Mouse (Mus musculus): ENCODE measurements at regions not wholly inside any gene's neighbourhood (a gene's known extent, or its start where the extent isn't known, plus 50 kb on each side); places are given as distances from the start of the nearest gene placed in this dataset.

DNA sequence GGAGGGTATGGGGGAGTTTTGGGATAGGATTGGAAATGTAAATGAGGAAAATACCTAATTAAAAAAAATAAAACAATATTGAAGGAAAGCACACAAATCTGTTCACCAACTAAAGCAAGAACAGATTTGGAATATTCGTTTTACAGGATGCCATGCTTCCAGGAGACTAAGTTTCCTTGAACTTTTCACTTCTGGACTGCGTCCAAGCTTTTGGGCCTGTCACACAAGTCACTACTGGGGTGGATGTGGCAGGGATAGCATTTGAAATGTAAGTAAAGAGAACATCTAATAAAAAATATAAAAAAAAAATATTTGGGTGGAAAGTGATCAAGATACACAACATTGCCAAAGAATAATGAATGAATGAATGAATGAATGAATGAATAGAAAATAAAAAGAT is 378.2 kb downstream of the Tex13c3 start:
- ATAC-seq (replicated peaks; ENCODE audit: low read depth, poor library complexity, severe bottlenecking) = no peak

DNA sequence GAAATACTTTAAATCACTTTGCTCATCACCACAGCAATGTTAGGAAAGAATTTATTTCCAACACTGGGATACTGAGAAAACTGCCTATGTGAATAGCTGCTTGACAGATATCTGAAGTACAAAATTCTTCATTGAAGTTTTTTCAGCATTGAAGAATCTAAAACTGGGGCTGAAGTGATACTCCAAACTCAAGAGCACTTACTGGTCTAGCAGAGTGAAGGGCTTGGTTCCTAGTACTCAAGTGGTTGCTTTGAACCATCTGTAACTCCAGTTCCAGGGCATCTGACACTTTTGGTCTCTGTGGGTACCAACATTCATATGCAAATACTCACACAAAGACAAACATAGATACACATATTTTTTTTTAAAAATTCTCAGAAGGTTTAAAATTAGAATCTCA is 385.2 kb downstream of the Tex13c3 start:
- ATAC-seq (replicated peaks; ENCODE audit: low read depth, poor library complexity, severe bottlenecking) = no peak

DNA sequence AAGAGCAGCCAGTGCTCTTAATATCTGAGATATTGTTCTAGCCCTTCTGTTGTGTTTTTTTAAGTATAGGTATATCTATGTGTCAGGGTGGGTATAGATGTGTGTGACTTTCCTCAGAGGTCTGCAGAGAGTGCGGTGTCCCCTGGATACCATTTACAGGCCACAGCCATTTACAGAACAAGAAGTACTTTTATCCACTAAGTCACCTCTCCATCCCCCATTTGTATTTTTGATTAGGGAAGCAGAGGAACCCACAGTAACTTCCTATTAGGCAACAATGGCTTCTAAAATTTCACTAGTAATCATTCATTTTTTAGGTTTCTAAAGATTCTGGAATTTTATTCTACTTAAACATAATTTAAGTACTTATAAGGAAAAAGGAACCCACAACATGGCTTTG is 396.7 kb downstream of the Tex13c3 start:
- no peak for ATAC-seq (replicated peaks; ENCODE audit: low read depth, poor library complexity, severe bottlenecking)

DNA sequence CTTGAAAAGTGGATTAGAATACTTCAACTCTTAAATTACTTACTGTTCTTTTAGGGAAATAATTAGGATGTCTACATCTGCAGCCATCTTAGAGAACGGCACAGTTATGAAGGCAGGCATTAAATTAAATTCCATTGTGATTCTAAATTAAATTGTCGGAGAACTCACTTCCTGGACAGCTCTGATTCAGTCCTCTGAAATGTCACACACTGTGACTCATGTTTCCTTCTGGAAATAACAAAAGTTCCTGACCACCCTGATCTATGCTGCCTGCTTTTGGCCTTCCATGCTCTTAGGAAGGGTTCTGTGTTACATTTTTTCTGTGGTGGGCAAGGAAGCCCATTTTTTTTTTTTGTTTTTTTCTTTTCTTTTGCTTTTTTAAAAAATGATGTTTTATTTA is 401.1 kb downstream of the Tex13c3 start:
- ATAC-seq (replicated peaks; ENCODE audit: low read depth, poor library complexity, severe bottlenecking) = no peak
